Mouse (Mus musculus): ENCODE data around the gene Cadm2. TPM values are rescaled to one million over a fixed set of nuclear protein-coding genes. Genes with fewer than 3 reads are reported as not detected.

Gene Cadm2
- polyA plus RNA-seq, 1 experiment from 2014 or later, result not detected

GRCm38 (mm10) chr16:66987741-66988140, 633.0 kb downstream of the Cadm2 start:
- 86% methylated on average over 5 of the region's 6 CpGs for WGBS (ENCODE audit: missing documents)
- Histone ChIP-seq H3K79me2 (ENCODE audit: inconsistent target) (no peaks in the 10 kb centered on the region), H3K27ac (no peak overlapping the region), H3K4me3 (ENCODE audit: inconsistent target) (no peak overlapping the region), H3K36me3 (ENCODE audit: inconsistent target) (no peaks in the 10 kb centered on the region)

GRCm38 (mm10) chr16:66986879-66987278, 633.8 kb downstream of the Cadm2 start:
- Histone ChIP-seq H3K36me3 (ENCODE audit: inconsistent target) (no peaks in the 10 kb centered on the region), H3K27ac (no peak overlapping the region), H3K4me3 (ENCODE audit: inconsistent target) (no peak overlapping the region), H3K79me2 (ENCODE audit: inconsistent target) (no peaks in the 10 kb centered on the region)
- WGBS (ENCODE audit: missing documents), result 82% methylated on average over 7 of the region's 7 CpGs

- Histone ChIP-seq H3K4me3 (ENCODE audit: inconsistent target) (no peak overlapping the region), H3K79me2 (ENCODE audit: inconsistent target) (no peaks in the 10 kb centered on the region), H3K27ac (no peak overlapping the region), H3K36me3 (ENCODE audit: inconsistent target) (no peaks in the 10 kb centered on the region)
- 33% methylated on average over 3 of the region's 3 CpGs for WGBS (ENCODE audit: missing documents)
These were observed 649.8 kb downstream of the Cadm2 start for GRCm38 (mm10) chr16:66970912-66971311.

GRCm38 (mm10) chr16:66969520-66970144, 651.1 kb downstream of the Cadm2 start:
- Histone ChIP-seq H3K36me3 (ENCODE audit: inconsistent target) (no peaks in the 10 kb centered on the region), H3K4me3 (ENCODE audit: inconsistent target) (no peak overlapping the region), H3K27ac (no peak overlapping the region), H3K79me2 (ENCODE audit: inconsistent target) (no peaks in the 10 kb centered on the region)
- WGBS (ENCODE audit: missing documents), result 88% methylated on average over 11 of the region's 11 CpGs

GRCm38 (mm10) chr16:66968336-66968735, 652.4 kb downstream of the Cadm2 start:
- Histone ChIP-seq H3K27ac (no peak overlapping the region), H3K79me2 (ENCODE audit: inconsistent target) (no peaks in the 10 kb centered on the region), H3K4me3 (ENCODE audit: inconsistent target) (no peak overlapping the region), H3K36me3 (ENCODE audit: inconsistent target) (no peaks in the 10 kb centered on the region)
- 91% methylated on average over 5 of the region's 5 CpGs for WGBS (ENCODE audit: missing documents)

- Histone ChIP-seq H3K27ac (no peak overlapping the region), H3K4me3 (ENCODE audit: inconsistent target) (no peak overlapping the region), H3K36me3 (ENCODE audit: inconsistent target) (no peaks in the 10 kb centered on the region), H3K79me2 (ENCODE audit: inconsistent target) (no peaks in the 10 kb centered on the region)
- 80% methylated on average over 8 of the region's 8 CpGs for WGBS (ENCODE audit: missing documents)
These were observed 653.0 kb downstream of the Cadm2 start for GRCm38 (mm10) chr16:66967686-66968085.

GRCm38 (mm10) chr16:66959146-66959545, 661.6 kb downstream of the Cadm2 start:
- H3K36me3 ChIP-seq (ENCODE audit: inconsistent target), result no peaks in the 10 kb centered on the region
- H3K79me2 ChIP-seq (ENCODE audit: inconsistent target), result no peaks in the 10 kb centered on the region
- WGBS (ENCODE audit: missing documents), result 72% methylated on average over 3 of the region's 3 CpGs
- H3K4me3 ChIP-seq (ENCODE audit: inconsistent target), result no peak overlapping the region
- no peak overlapping the region for H3K27ac ChIP-seq

- H3K79me2 ChIP-seq (ENCODE audit: inconsistent target), result no peaks in the 10 kb centered on the region
- WGBS (ENCODE audit: missing documents), result 76% methylated on average over 2 of the region's 2 CpGs
- H3K27ac ChIP-seq, result no peak overlapping the region
- no peak overlapping the region for H3K4me3 ChIP-seq (ENCODE audit: inconsistent target)
- no peaks in the 10 kb centered on the region for H3K36me3 ChIP-seq (ENCODE audit: inconsistent target)
These were observed 664.8 kb downstream of the Cadm2 start for GRCm38 (mm10) chr16:66955876-66956275.

- WGBS (ENCODE audit: missing documents), result 86% methylated on average over 6 of the region's 6 CpGs
These were observed 684.4 kb downstream of the Cadm2 start for GRCm38 (mm10) chr16:66936332-66936731.

GRCm38 (mm10) chr16:66925517-66925916, 695.2 kb downstream of the Cadm2 start:
- Histone ChIP-seq H3K27ac (no peak overlapping the region), H3K79me2 (ENCODE audit: inconsistent target) (no peaks in the 10 kb centered on the region), H3K4me3 (ENCODE audit: inconsistent target) (no peak overlapping the region), H3K36me3 (ENCODE audit: inconsistent target) (no peaks in the 10 kb centered on the region)
- 73% methylated on average over 1 of the region's 1 CpGs for WGBS (ENCODE audit: missing documents)

More at GRCm38 (mm10) chr16:66936332-66936731, 684.4 kb downstream of the Cadm2 start:
- Histone ChIP-seq H3K4me3 (ENCODE audit: inconsistent target) (no peak overlapping the region), H3K36me3 (ENCODE audit: inconsistent target) (no peaks in the 10 kb centered on the region), H3K27ac (no peak overlapping the region), H3K79me2 (ENCODE audit: inconsistent target) (no peaks in the 10 kb centered on the region)

- no peak overlapping the region for H3K27ac ChIP-seq
- H3K79me2 ChIP-seq (ENCODE audit: inconsistent target), result no peaks in the 10 kb centered on the region
- WGBS (ENCODE audit: missing documents), result 100% methylated on average over 1 of the region's 2 CpGs
- H3K4me3 ChIP-seq (ENCODE audit: inconsistent target), result no peak overlapping the region
- H3K36me3 ChIP-seq (ENCODE audit: inconsistent target), result no peaks in the 10 kb centered on the region
These were observed 698.0 kb downstream of the Cadm2 start for GRCm38 (mm10) chr16:66922753-66923152.

- no peak overlapping the region for H3K4me3 ChIP-seq (ENCODE audit: inconsistent target)
- H3K36me3 ChIP-seq (ENCODE audit: inconsistent target), result no peaks in the 10 kb centered on the region
- no peak overlapping the region for H3K27ac ChIP-seq
- 56% methylated on average over 1 of the region's 1 CpGs for WGBS (ENCODE audit: missing documents)
- H3K79me2 ChIP-seq (ENCODE audit: inconsistent target), result no peaks in the 10 kb centered on the region
These were observed 699.2 kb downstream of the Cadm2 start for GRCm38 (mm10) chr16:66921414-66921915.

GRCm38 (mm10) chr16:66919889-66920402, 700.8 kb downstream of the Cadm2 start:
- 91% methylated on average over 12 of the region's 12 CpGs for WGBS (ENCODE audit: missing documents)

GRCm38 (mm10) chr16:66901801-66902200, 718.9 kb downstream of the Cadm2 start:
- H3K36me3 ChIP-seq (ENCODE audit: inconsistent target), result no peaks in the 10 kb centered on the region
- WGBS (ENCODE audit: missing documents), result 91% methylated on average over 3 of the region's 3 CpGs

More at GRCm38 (mm10) chr16:66919889-66920402, 700.8 kb downstream of the Cadm2 start:
- no peaks in the 10 kb centered on the region for H3K79me2 ChIP-seq (ENCODE audit: inconsistent target)
- H3K4me3 ChIP-seq (ENCODE audit: inconsistent target), result no peak overlapping the region
- H3K27ac ChIP-seq, result no peak overlapping the region
- no peaks in the 10 kb centered on the region for H3K36me3 ChIP-seq (ENCODE audit: inconsistent target)

GRCm38 (mm10) chr16:66900664-66901063, 720.0 kb downstream of the Cadm2 start:
- no peak overlapping the region for H3K27ac ChIP-seq
- no peaks in the 10 kb centered on the region for H3K79me2 ChIP-seq (ENCODE audit: inconsistent target)
- no peak overlapping the region for H3K4me3 ChIP-seq (ENCODE audit: inconsistent target)
- WGBS (ENCODE audit: missing documents), result 73% methylated on average over 4 of the region's 4 CpGs
- H3K36me3 ChIP-seq (ENCODE audit: inconsistent target), result no peaks in the 10 kb centered on the region

More at GRCm38 (mm10) chr16:66901801-66902200, 718.9 kb downstream of the Cadm2 start:
- Histone ChIP-seq H3K27ac (no peak overlapping the region), H3K4me3 (ENCODE audit: inconsistent target) (no peak overlapping the region), H3K79me2 (ENCODE audit: inconsistent target) (no peaks in the 10 kb centered on the region)
